Mouse (Mus musculus): ENCODE results near the gene Hand1.

- no peak for TF ChIP-seq CTCF (IDR thresholded peaks at IDR 0.05; ENCODE audit: borderline replicate concordance, insufficient read depth, low read depth, low read length)
- no peak for TF ChIP-seq POLR2A (IDR thresholded peaks at IDR 0.05; ENCODE audit: borderline replicate concordance, insufficient read depth, low read length)
These were observed 3.3 kb upstream of the Hand1 start for GRCm38 (mm10) chr11:57835931-57836330.

Data from cerebellum, adult 2 months (tissue).